Mouse (Mus musculus): Measurements from ENCODE around the gene Stxbp1.

The Stxbp1 gene

DNA sequence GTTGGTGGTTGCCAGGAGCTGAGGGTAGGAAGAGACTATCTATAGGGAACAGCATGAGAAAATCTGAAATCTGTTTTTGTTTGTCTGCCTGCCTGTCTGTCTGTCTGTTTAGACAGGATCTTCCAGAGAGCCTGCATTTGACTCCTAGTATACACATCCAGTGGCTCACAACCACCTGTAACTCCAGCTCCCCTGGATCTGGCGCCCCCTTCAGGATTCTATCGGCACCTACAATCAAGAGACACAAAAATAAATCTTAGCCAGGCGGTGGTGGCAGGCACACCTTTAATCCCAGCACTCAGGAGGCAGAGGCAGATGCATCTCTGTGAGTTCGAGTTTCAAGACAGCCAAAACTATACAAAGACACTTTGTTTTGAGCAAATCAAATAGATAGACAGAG, 4.5 kb downstream of the Stxbp1 start:
- no peak for DNase-seq (ENCODE audit: extremely low read depth, low read depth, low spot score)

DNA sequence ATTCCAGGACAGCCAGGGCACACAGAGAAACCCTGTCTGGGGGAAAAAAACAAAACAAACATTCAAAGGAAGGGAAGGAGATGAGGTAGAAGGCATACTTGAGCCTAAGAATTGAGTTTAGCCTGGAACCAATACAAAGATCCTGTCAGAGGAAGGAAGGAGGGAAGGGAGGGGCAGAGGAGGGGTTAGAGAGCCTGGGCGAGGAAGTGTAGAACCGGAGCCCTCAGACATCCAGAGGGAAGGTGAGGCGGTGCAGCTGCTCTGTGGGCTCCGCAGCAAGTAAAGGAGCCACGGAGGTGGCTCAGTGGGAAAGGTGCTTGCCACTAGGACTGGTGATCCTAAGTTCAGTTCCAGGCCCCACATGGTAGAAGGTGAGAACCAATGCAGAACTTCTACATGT, 5.9 kb downstream of the Stxbp1 start:
- DNase-seq (ENCODE audit: extremely low read depth, low read depth, low spot score) = no peak

DNA sequence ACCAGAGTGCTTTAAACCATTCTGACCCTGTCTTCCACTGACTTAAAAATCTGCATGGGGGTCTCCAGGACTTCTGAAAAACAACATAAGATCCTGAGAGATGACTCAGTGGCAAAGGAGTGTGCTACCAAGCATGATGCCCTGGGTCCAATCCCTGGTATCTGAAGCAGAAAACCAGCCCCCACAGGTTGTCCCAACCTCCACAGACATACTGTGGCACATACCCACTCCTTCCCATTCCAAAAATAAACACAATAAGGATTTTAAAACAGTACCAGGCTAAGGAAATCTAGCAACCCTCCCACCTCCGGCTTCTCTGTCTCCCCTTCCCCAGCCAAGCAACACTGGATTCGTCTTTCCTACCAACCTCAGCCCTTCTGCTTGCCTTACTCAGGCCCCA, 7.8 kb downstream of the Stxbp1 start:
- no peak for DNase-seq (ENCODE audit: extremely low read depth, low read depth, low spot score)

DNA sequence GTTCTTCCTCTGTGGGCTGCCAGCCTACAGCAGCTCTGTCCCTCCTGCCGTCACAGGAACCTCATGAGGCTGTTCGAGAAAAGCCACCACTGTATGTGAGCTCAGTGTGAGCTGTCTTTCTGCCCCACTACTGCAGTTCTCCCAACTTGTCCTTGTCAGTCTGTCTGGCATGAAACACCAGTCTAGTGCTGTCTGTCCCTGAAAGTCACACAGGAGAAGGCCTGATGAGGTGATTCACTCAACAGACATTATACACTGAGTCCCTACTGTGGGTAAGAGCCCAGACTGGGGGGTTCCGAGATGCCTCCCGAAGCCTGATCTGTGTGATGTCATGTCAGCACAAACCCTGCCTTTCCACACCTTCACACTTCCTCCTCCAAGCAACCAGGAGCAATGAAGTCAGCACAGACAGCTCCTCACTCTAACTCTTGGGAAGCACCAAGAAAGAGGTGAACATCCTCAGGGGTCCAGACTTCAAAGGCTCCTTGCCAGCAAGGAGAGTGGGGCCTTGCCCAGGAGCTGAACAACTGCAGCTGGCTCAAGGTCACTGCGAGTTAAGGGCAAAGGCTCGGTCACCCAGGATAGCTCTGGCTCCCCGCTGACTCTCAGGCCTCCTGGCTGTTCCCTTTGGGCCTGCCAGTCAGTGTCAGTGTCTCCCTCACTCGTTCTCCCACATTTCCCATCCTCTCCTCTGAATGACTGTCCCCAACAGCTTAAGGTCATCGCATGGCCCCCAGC, 8.7 kb downstream of the Stxbp1 start:
- no peak for DNase-seq (ENCODE audit: extremely low read depth, low read depth, low spot score)

DNA sequence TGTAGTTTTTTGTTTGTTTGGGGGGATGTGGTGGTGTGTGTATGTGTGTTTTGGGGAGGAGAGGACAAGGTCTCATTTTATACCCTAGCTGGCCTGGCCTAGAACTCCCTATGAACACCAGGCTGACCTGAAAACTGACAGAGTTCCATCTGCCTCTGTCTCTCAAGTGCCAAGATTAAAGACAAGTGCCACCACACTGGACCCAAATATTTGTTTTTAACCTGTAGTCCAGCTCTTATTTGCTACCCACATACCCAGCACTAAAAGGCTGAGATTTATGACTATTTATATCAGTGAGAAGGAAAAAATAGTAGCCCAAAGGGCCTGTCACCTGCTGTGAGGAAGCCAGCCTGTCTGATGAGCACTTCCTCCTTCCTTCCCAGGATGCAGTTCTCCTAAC, 11.5 kb downstream of the Stxbp1 start:
- DNase-seq (ENCODE audit: extremely low read depth, low read depth, low spot score) = no peak

DNA sequence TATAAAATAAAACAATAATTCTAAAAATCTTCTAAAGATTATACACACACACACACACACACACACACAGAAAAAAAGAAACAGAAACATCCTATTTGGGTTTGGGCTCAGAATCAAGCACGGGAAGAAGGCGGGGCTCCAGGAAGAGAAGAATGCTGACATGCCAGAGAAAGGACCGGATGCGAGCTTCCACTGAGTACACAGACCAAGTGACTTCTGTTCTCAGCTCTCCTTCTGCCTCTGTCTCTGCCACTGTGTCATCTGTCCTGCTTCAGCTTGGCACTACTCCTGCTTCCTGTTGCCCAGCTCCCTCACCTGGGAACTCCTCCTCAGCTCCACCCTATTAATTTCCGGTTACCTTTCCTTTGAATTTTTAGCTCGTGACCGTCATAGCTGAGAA, 12.5 kb downstream of the Stxbp1 start:
- no peak for DNase-seq (ENCODE audit: extremely low read depth, low read depth, low spot score)

DNA sequence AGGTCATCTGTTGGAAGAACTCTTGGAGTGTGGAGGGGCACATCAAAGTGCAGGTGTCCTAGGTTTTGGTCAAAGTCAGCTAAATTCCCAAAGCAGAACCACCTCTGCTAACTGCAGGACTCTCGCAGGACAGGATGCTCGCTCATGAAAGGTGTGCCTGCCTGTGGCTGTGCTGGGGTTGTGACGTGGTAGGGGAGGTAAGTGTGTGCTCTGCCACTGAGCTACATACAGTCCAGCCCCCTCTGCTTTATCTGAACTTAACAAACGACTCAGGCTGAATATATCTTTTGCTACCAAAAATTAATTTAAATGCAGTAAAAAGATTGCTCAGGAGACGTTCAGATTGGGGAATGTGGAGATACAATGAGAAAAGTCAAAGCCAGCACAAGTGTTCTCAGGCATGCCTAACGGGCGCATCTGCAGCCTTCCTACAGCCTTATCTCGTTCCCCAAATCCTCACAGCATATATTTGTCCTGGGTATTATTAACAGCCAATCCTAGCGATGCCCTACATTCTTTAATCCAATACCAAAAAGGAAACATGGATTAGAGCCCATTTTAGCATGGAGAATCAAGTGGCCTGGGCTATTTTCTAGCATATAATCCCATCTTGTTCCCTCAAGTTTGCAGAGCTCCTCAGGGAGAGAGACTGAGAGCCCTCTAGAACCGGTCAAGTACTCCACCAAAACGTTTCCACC, 17.9 kb downstream of the Stxbp1 start:
- DNase-seq (ENCODE audit: extremely low read depth, low read depth, low spot score) = no peak

DNA sequence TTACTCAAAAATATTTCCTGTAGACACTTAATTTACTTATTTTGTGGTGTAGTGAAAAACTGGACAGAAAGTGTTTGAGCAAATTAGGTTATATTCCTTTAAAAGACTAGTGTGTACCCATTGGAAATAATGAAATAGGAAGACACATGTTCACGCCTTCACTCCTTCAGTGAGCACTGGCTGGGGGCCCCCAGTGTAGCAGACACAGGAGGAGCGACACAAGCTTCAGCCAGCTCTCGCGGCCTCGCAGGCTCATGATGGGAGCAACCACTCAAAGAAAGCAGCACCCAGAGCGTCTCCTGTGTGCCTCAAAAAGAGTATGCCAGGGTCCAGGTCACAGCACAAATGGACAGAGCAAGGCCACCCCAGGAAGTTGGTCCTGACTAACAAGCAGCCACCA, 21.2 kb downstream of the Stxbp1 start:
- DNase-seq (ENCODE audit: extremely low read depth, low read depth, low spot score) = no peak

DNA sequence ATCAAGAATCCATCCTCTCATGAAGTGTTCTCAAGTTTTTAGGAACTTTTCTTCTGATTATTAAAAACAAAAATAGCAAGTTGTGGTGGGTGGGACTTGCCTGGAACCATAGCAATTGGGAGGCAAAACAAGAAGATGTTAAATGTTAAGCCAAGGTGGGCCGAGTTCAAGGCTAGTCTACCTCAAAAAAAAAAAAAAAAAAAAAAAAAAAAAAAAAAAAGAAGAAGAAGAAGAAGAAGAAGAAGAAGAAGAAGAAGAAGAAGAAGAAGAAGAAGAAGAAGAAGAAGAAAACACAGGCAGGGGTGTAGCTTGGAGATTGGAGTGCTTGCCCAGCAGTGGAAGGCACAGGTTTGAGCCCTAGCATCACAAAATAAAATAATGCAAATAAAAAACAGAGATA, 22.3 kb downstream of the Stxbp1 start:
- DNase-seq (ENCODE audit: extremely low read depth, low read depth, low spot score) = no peak

DNA sequence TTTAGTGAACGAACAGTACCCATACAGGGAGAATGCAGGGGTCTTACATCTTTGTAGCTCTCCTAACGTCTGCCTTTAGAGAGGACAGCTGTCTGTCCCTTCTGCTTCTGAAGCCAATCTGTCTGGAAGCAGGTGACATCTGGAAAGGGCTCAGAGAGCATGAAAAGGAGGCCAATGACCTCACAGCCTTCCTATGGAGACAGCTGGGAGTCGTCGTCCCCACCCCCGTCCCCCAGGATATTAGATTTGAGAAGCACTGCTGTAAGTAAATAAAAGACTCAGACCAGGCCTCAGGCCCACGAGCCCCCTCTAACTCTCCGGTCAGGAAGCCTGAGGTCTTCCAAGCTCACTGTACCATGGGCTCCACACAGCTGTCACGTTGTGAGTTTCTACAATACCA, 22.9 kb downstream of the Stxbp1 start:
- no peak for DNase-seq (ENCODE audit: extremely low read depth, low read depth, low spot score)

DNA sequence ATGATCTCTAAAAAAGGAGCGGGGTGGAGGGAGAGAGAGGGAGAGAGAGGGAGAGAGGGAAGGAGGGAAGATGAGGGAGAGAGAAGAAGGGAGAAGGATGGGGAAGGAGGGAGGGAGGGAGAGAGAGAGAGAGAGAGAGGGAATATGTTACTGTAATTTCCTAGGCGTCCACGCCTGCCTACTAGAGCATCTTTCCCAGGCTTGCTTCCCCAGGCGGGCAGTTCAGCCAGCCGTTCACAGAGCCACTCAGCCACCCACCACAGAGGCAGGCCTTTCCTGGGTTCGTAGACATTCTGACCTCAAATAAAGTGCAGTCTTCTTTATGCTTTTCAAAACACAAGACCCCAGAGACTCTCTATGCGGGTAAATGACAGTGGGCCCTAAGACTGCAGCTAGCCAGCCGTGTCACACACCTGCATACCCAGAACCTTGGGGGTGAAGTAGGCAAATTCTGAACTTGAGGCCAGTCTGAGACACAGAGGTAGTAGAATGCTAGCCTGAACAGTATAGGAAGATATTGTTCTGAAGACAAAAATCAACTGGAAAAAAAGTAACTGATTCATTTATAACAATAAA, 23.4 kb downstream of the Stxbp1 start:
- no peak for DNase-seq (ENCODE audit: extremely low read depth, low read depth, low spot score)

DNA sequence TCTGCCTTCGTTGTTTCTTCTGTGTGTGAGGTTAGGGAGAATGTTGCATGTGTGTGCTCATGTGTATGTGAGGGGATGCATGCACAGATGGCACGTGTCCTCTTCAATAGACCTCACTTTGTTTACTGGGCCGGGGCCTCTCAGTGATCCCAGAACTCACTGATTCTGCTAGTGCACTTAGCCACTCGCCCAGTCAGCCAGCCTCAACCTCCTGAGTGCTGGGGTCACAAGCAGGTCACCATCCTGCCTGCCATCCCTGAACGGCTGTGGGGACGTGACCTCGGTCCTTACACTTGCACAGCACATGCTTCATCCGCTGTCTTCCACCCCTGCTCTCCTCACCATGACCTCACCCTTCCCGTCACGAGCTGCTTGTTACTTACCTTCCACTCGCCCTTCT, 23.9 kb downstream of the Stxbp1 start:
- no peak for DNase-seq (ENCODE audit: extremely low read depth, low read depth, low spot score)

DNA sequence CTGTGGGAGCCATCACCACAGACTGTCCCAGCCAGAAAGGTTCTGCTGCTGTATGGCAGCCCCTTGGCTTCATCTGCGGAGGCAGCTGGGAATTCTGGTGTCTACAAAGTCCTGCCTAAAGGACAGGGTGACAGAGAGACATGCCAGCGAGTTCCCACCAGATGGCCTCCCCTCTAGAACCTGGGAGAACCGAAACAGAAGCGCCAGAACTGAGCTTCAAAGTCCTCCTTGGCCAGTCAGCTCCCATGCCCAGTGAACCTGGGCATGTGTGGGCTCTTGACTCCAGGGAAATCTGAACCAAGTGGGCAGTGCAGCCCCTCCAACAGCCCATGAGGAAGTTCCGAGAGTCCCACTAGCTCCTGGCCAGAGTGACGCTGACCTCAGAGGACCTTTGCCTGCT, 24.4 kb downstream of the Stxbp1 start:
- no peak for DNase-seq (ENCODE audit: extremely low read depth, low read depth, low spot score)

DNA sequence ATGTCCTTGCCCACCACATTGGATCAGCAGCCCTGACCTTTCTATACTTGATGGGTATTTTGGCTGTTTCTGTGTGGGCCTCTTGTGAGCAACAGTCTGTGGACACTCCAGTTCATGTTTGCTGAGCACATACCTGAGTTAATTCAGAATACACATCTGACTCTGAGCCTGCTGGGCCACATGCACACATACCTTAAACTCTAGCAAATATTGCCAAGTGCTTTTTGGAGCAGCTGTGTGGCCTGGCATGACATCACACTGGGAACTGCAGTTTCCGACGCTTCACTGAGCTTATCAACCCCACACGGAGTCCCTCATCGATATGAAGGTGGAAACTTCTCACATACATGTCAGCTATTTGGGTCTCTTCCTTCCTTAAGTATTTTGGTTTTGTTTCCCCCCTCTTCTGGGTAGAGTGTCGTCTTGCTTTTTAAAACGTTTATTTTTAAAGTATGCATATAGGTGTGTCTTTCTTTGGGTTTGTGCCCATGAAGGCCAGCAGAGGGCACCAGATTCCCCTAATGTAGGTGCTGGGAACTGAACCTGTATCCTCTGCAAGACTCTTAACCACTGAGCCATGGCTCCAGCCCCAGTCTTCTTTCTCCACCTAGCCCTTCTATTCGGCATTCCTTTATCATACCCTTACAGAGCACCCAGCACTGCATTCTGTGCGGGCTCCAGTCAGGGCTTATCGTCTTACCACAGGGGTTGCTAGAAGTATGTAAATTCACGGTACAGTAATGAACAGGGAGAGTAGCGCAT, 25.8 kb downstream of the Stxbp1 start:
- no peak for DNase-seq (ENCODE audit: extremely low read depth, low read depth, low spot score)

DNA sequence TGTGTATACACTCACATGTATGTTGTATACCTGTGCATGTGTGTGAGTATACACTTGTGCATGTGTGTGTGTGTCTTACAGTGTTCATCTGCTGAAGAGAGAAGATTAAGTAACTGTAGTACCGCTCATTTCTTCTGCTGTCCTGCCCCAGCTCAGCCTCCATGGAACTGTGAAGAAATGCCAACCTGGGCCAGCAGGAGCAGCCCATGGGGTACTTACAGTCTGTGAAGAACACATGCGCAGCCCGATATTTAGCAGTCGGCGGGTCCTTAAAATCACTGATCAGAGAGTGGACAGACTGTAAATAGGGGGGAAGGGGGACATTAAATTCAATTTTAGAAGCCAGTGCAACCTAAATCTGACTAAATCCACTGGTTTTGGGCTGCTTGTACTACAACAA, 28.8 kb downstream of the Stxbp1 start:
- DNase-seq (ENCODE audit: extremely low read depth, low read depth, low spot score) = no peak

DNA sequence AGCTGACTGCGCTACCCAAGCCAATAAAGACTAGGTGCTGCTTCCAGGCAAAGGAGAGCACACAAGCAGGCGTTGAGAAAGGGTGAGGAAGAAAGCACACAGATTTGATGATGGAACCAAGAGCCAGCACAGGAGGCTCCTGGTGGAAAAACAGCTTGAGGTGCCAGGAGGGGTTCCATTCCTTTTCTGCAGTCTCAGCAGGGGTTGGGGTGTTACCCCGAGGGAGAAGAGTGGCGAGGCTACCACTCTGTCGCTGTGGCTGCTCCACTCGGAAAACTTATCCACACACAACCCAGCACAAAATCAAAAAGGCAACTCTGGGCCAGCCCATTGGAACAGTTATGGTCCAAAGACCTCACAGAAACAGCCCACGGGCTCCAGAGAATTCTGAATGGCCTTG, 29.5 kb downstream of the Stxbp1 start:
- no peak for DNase-seq (ENCODE audit: extremely low read depth, low read depth, low spot score)

DNA sequence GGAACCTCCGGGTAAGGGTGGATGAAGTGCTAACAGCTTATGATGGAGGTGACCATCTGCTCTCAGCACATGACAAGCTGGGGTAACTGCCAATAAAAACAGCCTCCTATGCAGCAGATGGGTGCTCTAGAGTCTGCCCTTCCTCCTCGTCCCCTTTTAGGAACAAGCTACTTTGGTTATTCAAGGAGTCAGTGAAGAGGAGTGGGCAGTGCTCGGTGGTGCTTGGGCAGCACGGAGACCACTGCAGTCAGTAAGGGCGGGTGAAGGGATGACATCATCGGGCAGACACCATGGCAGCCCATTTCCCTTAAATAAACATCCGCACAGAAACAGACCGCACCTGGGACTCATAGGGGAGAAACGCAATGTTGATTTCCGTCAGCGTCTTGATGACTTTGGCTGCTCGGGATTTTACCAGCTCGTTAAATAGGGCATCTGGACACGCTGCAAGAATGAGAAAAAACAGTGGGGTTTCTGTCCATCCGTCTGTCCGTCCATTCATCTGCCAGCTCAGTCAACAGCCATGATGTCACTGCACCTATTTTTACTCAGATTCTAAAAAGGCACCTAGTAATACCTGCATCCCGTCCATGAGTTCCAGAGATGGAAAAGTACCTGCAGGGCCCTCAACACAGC, 30.0 kb downstream of the Stxbp1 start:
- DNase-seq (ENCODE audit: extremely low read depth, low read depth, low spot score) = no peak

DNA sequence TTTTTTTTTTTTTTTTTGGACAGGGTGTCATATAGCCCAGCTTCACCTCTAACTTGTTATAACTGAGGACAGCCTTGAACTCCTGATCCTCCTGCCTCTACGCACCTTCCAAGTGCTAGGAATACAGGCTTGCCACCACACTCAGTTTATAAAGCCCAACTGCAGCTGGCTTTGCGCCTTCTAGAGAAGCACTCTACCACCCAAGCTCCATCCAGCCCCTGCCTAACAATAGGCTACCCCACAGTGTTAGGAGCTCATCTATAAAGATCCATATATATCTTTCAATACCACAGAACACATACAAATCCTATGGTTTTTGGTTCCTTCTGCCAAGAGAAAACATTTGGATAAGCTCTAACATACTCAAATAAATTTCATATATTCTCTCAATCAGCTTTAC, 30.5 kb downstream of the Stxbp1 start:
- DNase-seq (ENCODE audit: extremely low read depth, low read depth, low spot score) = no peak

DNA sequence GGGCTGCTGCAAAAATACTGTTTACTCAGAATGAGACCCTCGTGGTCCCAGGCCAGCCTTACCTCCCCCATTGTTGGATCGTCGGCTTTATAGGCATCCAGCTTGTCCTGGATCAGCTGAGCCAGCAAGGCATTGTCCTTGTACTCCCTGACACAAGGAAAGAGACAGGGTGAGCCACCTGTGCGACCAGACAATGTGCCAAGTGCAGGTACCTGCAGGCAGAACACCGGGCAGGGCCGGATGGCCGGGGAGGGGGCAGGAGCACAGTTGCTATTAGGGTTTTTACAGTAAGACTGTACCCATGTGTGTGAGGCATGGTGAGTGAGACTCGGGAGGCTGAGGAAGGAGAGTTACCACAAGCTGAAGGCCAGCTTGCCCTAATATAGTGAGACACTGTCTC, 35.1 kb downstream of the Stxbp1 start:
- no peak for DNase-seq (ENCODE audit: extremely low read depth, low read depth, low spot score)

DNA sequence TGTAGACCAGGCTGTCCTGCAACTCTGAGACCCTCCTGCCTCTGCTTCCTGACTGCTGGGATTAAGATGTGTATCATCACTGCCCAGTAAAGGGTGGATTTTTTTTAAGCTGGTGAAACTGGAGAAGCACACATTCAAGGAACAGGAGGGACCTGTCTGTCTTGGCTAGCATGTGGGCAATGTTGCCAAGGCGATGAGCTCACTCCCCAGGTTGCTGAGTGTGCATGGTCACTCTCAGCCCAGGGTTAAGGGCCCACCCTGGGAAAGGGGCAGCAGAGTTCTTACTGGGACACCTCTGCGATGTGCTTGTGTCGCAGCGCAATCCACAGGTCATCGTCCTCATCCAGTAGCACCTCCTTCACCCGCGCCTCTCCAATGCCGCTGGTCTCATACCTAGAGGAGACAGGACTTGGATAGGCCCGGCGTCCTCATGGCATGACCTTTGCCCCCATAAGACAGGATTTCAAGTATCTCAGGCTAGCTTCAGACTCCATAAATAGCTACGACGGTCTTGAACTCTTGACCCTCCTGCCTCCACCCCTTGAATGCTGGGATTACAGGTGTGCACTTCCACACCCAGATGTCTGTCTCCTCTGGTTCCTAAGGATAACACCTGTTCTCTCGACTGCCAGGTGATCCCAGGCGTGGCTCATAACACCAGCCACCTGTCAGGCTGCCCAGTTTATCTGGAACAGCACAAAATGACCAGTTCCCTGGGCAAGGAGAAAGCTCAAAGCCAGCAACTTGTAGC, 38.1 kb downstream of the Stxbp1 start:
- DNase-seq (ENCODE audit: extremely low read depth, low read depth, low spot score) = no peak
